Mouse (Mus musculus): ENCODE results near the gene C2cd5. TPM values are rescaled to one million over a fixed set of nuclear protein-coding genes. Genes with fewer than 3 reads are reported as not detected.

C2cd5 gene
- total and polyA plus RNA-seq, 3 experiments = 19.1 to 22.3 (median 19.7) TPM

GRCm38 (mm10) chr6:143084314-143085025, 15.5 kb downstream of the C2cd5 start:
- Histone ChIP-seq H3K27me3 (replicated peaks) (no peaks in the 10 kb centered on the region), H3K36me3 (replicated peaks in 1 of 2; ENCODE audit: control insufficient read depth in 1 of 2, insufficient read depth in 1 of 2, low read length in 1 of 2) (peaks cover 32 to 81% of the 10 kb centered on the region in 2 experiments), H3K4me2 (ENCODE audit: insufficient read depth, low read depth, poor library complexity, severe bottlenecking) (no peak overlapping the region; the same call in 1 of the 2 replicates), H3K4me1 (ENCODE audit: control insufficient read depth in 1 of 2, insufficient read depth in 2 of 2) (peaks cover 0 to 26% of the 10 kb centered on the region in 2 experiments; a peak in 3 of 4 replicates), H3K27ac (ENCODE audit: insufficient read depth, low read depth) (no peak overlapping the region), H3K9ac (ENCODE audit: insufficient read depth, low read depth) (no peak overlapping the region), H3K9me3 (replicated peaks; ENCODE audit: low read length) (no peaks in the 10 kb centered on the region), H3K4me3 (replicated peaks in 1 of 3; ENCODE audit: low read depth in 2 of 3, low read length in 2 of 3, poor library complexity in 1 of 3) (no peak overlapping the region), H3K79me2 (replicated peaks; ENCODE audit: control insufficient read depth, extremely low read depth, insufficient read depth, poor library complexity, severe bottlenecking) (no peaks in the 10 kb centered on the region; the same call in 1 of the 2 replicates)
- DNase-seq (ENCODE audit: extremely low read depth) = peak; percentile 43
- TF ChIP-seq KAT2A (IDR thresholded peaks at IDR 0.05; ENCODE audit: insufficient replicate concordance, low read length) (no peak), BHLHE40 (IDR thresholded peaks at IDR 0.05; ENCODE audit: low read depth, low read length) (no peak), PAX5 (IDR thresholded peaks at IDR 0.05; ENCODE audit: low read length) (no peak), ZMIZ1 (IDR thresholded peaks at IDR 0.05; ENCODE audit: low read depth, low read length) (no peak), ELF1 (IDR thresholded peaks at IDR 0.05; ENCODE audit: low read depth, low read length) (no peak), EP300 (IDR thresholded peaks at IDR 0.05; ENCODE audit: low read length) (no peak), MAX (IDR thresholded peaks at IDR 0.05; ENCODE audit: low read length) (no peak), RCOR1 (conservative IDR thresholded peaks at IDR 0.05; ENCODE audit: low read depth, low read length) (no peak), USF1 (IDR thresholded peaks at IDR 0.05; ENCODE audit: low read depth, low read length) (no peak), JUND (conservative IDR thresholded peaks at IDR 0.05; ENCODE audit: low read depth, low read length) (no peak), POLR2A (IDR thresholded peaks at IDR 0.05; ENCODE audit: low read depth, low read length) (no peak)
- dilution Hi-C loops (cut with MboI; ENCODE audit: extremely low pct_ligation_motif_present, extremely low pct_unique_long_range_greater_than_20kb, low sequenced_read_pairs) = loop anchor here (25.0 kb wide), 1 partner anchor 103 kb away; no protein-coding TSS in a partner anchor
- in situ Hi-C loops (cut with MboI; ENCODE audit: low pct_ligation_motif_present, low pct_unique_long_range_greater_than_20kb, low sequenced_read_pairs) = no loop called here

GRCm38 (mm10) chr6:143081479-143082106, 18.3 kb downstream of the C2cd5 start:
- Histone ChIP-seq H3K4me2 (ENCODE audit: insufficient read depth, low read depth, poor library complexity, severe bottlenecking) (no peak overlapping the region), H3K4me3 (replicated peaks in 1 of 3; ENCODE audit: low read depth in 2 of 3, low read length in 2 of 3, poor library complexity in 1 of 3) (no peak overlapping the region), H3K79me2 (replicated peaks; ENCODE audit: control insufficient read depth, extremely low read depth, insufficient read depth, poor library complexity, severe bottlenecking) (no peaks in the 10 kb centered on the region; the same call in 1 of the 2 replicates), H3K36me3 (replicated peaks in 1 of 2; ENCODE audit: control insufficient read depth in 1 of 2, insufficient read depth in 1 of 2, low read length in 1 of 2) (peaks cover 43 to 85% of the 10 kb centered on the region in 2 experiments), H3K27ac (ENCODE audit: insufficient read depth, low read depth) (no peak overlapping the region), H3K9ac (ENCODE audit: insufficient read depth, low read depth) (no peak overlapping the region), H3K27me3 (replicated peaks) (no peaks in the 10 kb centered on the region), H3K9me3 (replicated peaks; ENCODE audit: low read length) (no peaks in the 10 kb centered on the region), H3K4me1 (ENCODE audit: control insufficient read depth in 1 of 2, insufficient read depth in 2 of 2) (peaks cover 0 to 32% of the 10 kb centered on the region in 2 experiments; a peak in 3 of 4 replicates)
- in situ Hi-C loops (cut with MboI; ENCODE audit: low pct_ligation_motif_present, low pct_unique_long_range_greater_than_20kb, low sequenced_read_pairs) (no loop called here), dilution Hi-C loops (cut with MboI; ENCODE audit: extremely low pct_ligation_motif_present, extremely low pct_unique_long_range_greater_than_20kb, low sequenced_read_pairs) (loop anchor here (25.0 kb wide), 1 partner anchor 106 kb away; no protein-coding TSS in a partner anchor)
- TF ChIP-seq EP300 (IDR thresholded peaks at IDR 0.05; ENCODE audit: low read length) = no peak
- no peak for TF ChIP-seq POLR2AphosphoS2 (IDR thresholded peaks at IDR 0.05; ENCODE audit: low read depth, low read length)
- no peak for TF ChIP-seq MEF2A (IDR thresholded peaks at IDR 0.05; ENCODE audit: borderline replicate concordance, low read depth, low read length)
- TF ChIP-seq JUN (IDR thresholded peaks at IDR 0.05; ENCODE audit: insufficient read depth, low read depth, low read length) = no peak
- no peak for TF ChIP-seq IRF4 (IDR thresholded peaks at IDR 0.05; ENCODE audit: low read depth, low read length)
- no peak for TF ChIP-seq RCOR1 (conservative IDR thresholded peaks at IDR 0.05; ENCODE audit: low read depth, low read length)
- TF ChIP-seq ZNF384 (IDR thresholded peaks at IDR 0.05; ENCODE audit: low read depth, low read length) = no peak
- TF ChIP-seq PAX5 (IDR thresholded peaks at IDR 0.05; ENCODE audit: low read length) = no peak
- TF ChIP-seq USF2 (conservative IDR thresholded peaks at IDR 0.05; ENCODE audit: low read depth, low read length) = no peak
- TF ChIP-seq MYC (IDR thresholded peaks at IDR 0.05; ENCODE audit: low read depth, low read length) = no peak
- no peak for DNase-seq (ENCODE audit: extremely low read depth)

Data from CH12.LX (cell line).